Mouse (Mus musculus) MEL (cell line): ENCODE measurements around the gene Ephx1. TPM values are rescaled to one million over a fixed set of nuclear protein-coding genes. Genes with fewer than 3 reads are reported as not detected.
A peak's percentile ranks its signal among the peaks of the same experiment; 100 is the strongest.

Experiments
- DNase-seq: peaks from one replicate; pipeline ENCODE4 v3.0.0; 2011; ENCODE audit warnings: low read depth, low spot score
- H3K27ac ChIP-seq: 2 replicates; pipeline ENCODE4 v1.5.1; 2012; ENCODE audit warnings: low read depth, mild to moderate bottlenecking, control low read depth, low read length, moderate library complexity; ENCODE audit not compliant: control insufficient read depth
- H3K27me3 ChIP-seq, 2 experiments: fragments of 150-350 bp in 1 of 2; sonication (generic) in 1 of 2; 2 replicates each; pipeline ENCODE4 v1.6.1; 2012; ENCODE audit warnings: low read length in 2 of 2, mild to moderate bottlenecking in 2 of 2, improper control_type of control experiment in 1 of 2, moderate library complexity in 1 of 2; ENCODE audit not compliant: insufficient read depth in 2 of 2, control insufficient read depth in 1 of 2
- H3K36me3 ChIP-seq, 2 experiments: 2 replicates each; pipeline ENCODE4 v1.6.1; 2012 to 2014; ENCODE audit warnings: low read length in 2 of 2, improper control_type of control experiment in 1 of 2, inconsistent platforms in 1 of 2, mild to moderate bottlenecking in 1 of 2; ENCODE audit not compliant: insufficient read depth in 2 of 2, control insufficient read depth in 1 of 2
- H3K4me1 ChIP-seq, 2 experiments: fragments of 150-350 bp in 1 of 2; sonication (generic) in 1 of 2; 2 replicates each; pipeline ENCODE4 v1.6.1; 2012; ENCODE audit warnings: low read length in 2 of 2, improper control_type of control experiment in 1 of 2, mild to moderate bottlenecking in 1 of 2; ENCODE audit not compliant: insufficient read depth in 2 of 2, control insufficient read depth in 1 of 2
- H3K4me3 ChIP-seq, 2 experiments: fragments of 150-350 bp in 1 of 2; sonication (generic) in 1 of 2; 2 replicates each; pipeline ENCODE4 v1.5.1; 2012; ENCODE audit warnings: low read depth in 2 of 2, low read length in 2 of 2, mild to moderate bottlenecking in 2 of 2, moderate library complexity in 2 of 2, control low read depth in 1 of 2, improper control_type of control experiment in 1 of 2; ENCODE audit not compliant: control insufficient read depth in 1 of 2, insufficient read depth in 1 of 2
- H3K79me2 ChIP-seq: 2 replicates; pipeline ENCODE4 v1.6.1; 2012; ENCODE audit warnings: mild to moderate bottlenecking, low read length, moderate library complexity; ENCODE audit not compliant: control insufficient read depth, poor library complexity, insufficient read depth
- H3K9ac ChIP-seq: 2 replicates; pipeline ENCODE4 v1.6.1; 2012; ENCODE audit warnings: low read depth, mild to moderate bottlenecking, control low read depth, low read length, moderate library complexity; ENCODE audit not compliant: control insufficient read depth, poor library complexity, severe bottlenecking
- H3K9me3 ChIP-seq: fragments of 150-350 bp; sonication (generic); replicated peaks from 2 replicates; pipeline ENCODE4 v1.6.1; 2012; ENCODE audit warnings: mild to moderate bottlenecking, low read length, improper control_type of control experiment, moderate library complexity; ENCODE audit not compliant: insufficient read depth
- BHLHE40 ChIP-seq: IDR thresholded peaks from 2 replicates; pipeline ENCODE4 v1.6.1; 2012; ENCODE audit warnings: low read depth, mild to moderate bottlenecking, inconsistent platforms, low read length, improper control_type of control experiment, borderline replicate concordance
- GABPA ChIP-seq: IDR thresholded peaks from 2 replicates; pipeline ENCODE4 v1.6.1; 2012; ENCODE audit warnings: low read depth, mild to moderate bottlenecking, inconsistent platforms, low read length, improper control_type of control experiment, moderate library complexity
- JUND ChIP-seq: IDR thresholded peaks from 2 replicates; pipeline ENCODE4 v1.6.1; 2011; ENCODE audit warnings: low read depth, mild to moderate bottlenecking, improper control_type of control experiment, low read length
- KAT2A ChIP-seq: conservative IDR thresholded peaks from 2 replicates; pipeline ENCODE4 v1.6.1; 2012; ENCODE audit warnings: low read depth, low read length, improper control_type of control experiment, inconsistent platforms
- NELFE ChIP-seq: IDR thresholded peaks from 2 replicates; pipeline ENCODE4 v1.6.1; 2011; ENCODE audit warnings: low read depth, low read length, improper control_type of control experiment
- POLR2A ChIP-seq, 2 experiments: IDR thresholded peaks; 2 replicates each; pipeline ENCODE4 v1.6.1; 2011 to 2012; ENCODE audit warnings: low read length in 2 of 2, mild to moderate bottlenecking in 2 of 2, control low read depth in 1 of 2, improper control_type of control experiment in 1 of 2, low read depth in 1 of 2, moderate library complexity in 1 of 2; ENCODE audit not compliant: control insufficient read depth in 1 of 2, insufficient read depth in 1 of 2, poor library complexity in 1 of 2
- RCOR1 ChIP-seq: IDR thresholded peaks from 2 replicates; pipeline ENCODE4 v1.6.1; 2012; ENCODE audit warnings: low read depth, mild to moderate bottlenecking, inconsistent platforms, low read length, improper control_type of control experiment
- TAL1 ChIP-seq: IDR thresholded peaks from 2 replicates; pipeline ENCODE4 v1.6.1; 2012; ENCODE audit warnings: mild to moderate bottlenecking, inconsistent platforms, low read length, moderate library complexity, mixed read lengths
- USF2 ChIP-seq, 2 experiments: IDR thresholded peaks; 2 replicates each; pipeline ENCODE4 v1.6.1; 2011 to 2012; ENCODE audit warnings: improper control_type of control experiment in 2 of 2, low read length in 2 of 2, borderline replicate concordance in 1 of 2, inconsistent platforms in 1 of 2, low read depth in 1 of 2, mild to moderate bottlenecking in 1 of 2; ENCODE audit not compliant: insufficient read depth in 1 of 2
- ZC3H11A ChIP-seq: IDR thresholded peaks from 2 replicates; pipeline ENCODE4 v1.6.1; 2012; ENCODE audit warnings: low read depth, mild to moderate bottlenecking, inconsistent platforms, low read length, improper control_type of control experiment
- ZMIZ1 ChIP-seq: IDR thresholded peaks from 2 replicates; pipeline ENCODE4 v1.6.1; 2012; ENCODE audit warnings: low read depth, mild to moderate bottlenecking, inconsistent platforms, low read length, improper control_type of control experiment, moderate library complexity
- ZNF384 ChIP-seq: IDR thresholded peaks from 2 replicates; pipeline ENCODE4 v1.6.1; 2012; ENCODE audit warnings: low read depth, mild to moderate bottlenecking, inconsistent platforms, low read length, improper control_type of control experiment
- polyA plus RNA-seq, 2 experiments: library from polyadenylated mRNA; stranded (reverse) in 1 of 2; unstranded in 1 of 2; fragments of >175 nt in 1 of 2; fragments of >200 nt in 1 of 2; gene quantifications; 2 replicates each; pipeline versions ENCODE4 v1.2.1 to v1.2.4; 2012; ENCODE audit warnings: low replicate concordance in 2 of 2, low read depth in 1 of 2; ENCODE audit not compliant: insufficient read length in 2 of 2, insufficient read depth in 1 of 2, missing spikeins in 1 of 2
- total RNA-seq: library from RNA; depleted of rRNA; stranded (reverse); fragments of 300-350 nt; gene quantifications from 2 replicates; pipeline ENCODE4 v1.2.3, GENCODE M21; 2012

The Ephx1 gene
- total and polyA plus RNA-seq, 3 experiments = 0.15 to 0.39 TPM; not detected in 1

DNA sequence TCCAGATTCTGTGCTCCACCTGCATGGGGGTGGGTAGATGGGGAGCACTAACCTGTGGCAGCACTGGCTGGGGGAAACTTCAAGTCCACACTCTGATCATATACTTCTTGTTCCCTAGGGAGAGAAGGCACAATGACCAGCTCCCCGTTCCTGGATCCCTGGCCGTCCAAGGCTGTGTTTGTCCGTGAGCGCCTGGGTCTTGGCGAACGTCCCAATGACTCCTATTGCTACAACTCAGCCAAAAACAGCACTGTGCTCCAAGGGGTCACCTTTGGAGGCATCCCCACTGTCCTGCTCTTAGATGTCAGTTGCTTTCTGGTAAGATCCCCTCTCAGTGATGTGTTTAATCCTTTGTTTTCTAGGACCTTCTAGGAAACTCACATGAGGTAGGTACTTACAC lies 74.3 kb downstream of the Ephx1 start:
- H3K4me1 ChIP-seq = peaks cover 3 to 12% of the 10 kb centered on the region in 2 experiments; a peak in 3 of 4 replicates
- TF ChIP-seq NELFE = no peak
- no peak for TF ChIP-seq GABPA
- no peak for TF ChIP-seq ZNF384
- no peak for TF ChIP-seq TAL1
- no peak for TF ChIP-seq JUND
- TF ChIP-seq RCOR1 = no peak
- TF ChIP-seq BHLHE40 = no peak
- no peak for TF ChIP-seq ZC3H11A
- TF ChIP-seq KAT2A = no peak
- no peak for TF ChIP-seq POLR2A (IDR thresholded peaks at IDR 0.05; ENCODE audit: control insufficient read depth in 1 of 2, insufficient read depth in 1 of 2, low read depth in 1 of 2, low read length in 2 of 2, poor library complexity in 1 of 2)
- no peak for TF ChIP-seq USF2 (IDR thresholded peaks at IDR 0.05; ENCODE audit: borderline replicate concordance in 1 of 2, insufficient read depth in 1 of 2, low read depth in 1 of 2, low read length in 2 of 2)

DNA sequence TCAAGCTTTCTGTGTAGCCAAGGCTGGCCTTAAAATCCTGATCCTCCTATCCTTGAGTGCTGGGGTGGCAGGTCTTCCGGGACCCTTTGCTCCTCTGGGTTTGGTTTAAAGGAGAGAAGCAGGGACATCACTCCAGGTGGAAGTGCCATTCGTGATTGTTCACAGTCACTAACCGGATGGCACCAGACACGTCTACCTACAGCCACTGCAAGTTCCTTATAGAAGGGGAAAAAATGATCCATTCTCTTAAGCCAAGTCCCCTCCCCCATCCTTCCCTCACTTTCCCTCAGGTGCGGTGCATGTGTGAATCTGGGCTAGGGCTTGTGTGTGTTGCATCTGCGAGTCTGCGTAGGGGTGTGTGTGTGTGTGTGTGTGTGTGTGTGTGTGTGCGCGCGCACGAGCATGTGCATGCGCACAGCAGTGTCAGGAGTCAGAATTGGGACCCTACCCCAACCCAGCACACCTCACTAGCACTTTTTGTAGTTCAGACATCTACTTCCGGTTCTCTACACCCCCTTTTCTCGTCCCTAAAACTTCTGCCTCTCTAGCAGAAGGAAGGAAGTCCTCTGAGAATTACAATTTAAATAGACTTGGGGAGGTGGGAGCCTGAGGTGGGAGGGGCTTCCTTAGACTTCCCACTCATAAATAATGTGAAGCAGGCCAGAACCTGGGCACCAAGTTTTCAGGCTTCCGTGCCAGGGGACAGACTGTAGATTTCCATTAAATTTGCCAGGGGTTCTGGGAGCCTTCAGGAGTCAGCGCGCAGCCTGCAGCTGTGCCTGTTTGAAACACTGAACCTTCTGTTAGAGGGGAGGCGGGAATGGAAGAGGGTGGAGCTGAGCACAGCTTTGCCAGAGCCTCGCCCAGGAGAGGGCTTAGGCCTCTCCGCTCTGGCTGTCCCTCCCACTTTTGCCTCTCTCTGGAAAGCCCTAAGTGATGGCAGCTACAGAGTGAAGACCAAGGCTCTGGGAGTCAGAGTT lies 75.4 kb downstream of the Ephx1 start:
- Histone ChIP-seq H3K9ac (no peak overlapping the region), H3K4me3 (no peak overlapping the region), H3K79me2 (peaks cover 5% of the 10 kb centered on the region; the same call in 1 of the 2 replicates), H3K27ac (no peak overlapping the region), H3K4me1 (peaks cover 3 to 16% of the 10 kb centered on the region in 2 experiments; a peak in 3 of 4 replicates), H3K36me3 (peaks cover 0 to 4% of the 10 kb centered on the region in 2 experiments; a peak in 1 of 4 replicates), H3K27me3 (no peaks in the 10 kb centered on the region), H3K9me3 (no peaks in the 10 kb centered on the region)
- no peak for TF ChIP-seq ZC3H11A
- no peak for TF ChIP-seq ZMIZ1
- DNase-seq = peak; percentile 52

More for the DNA sequence above, 74.3 kb downstream of the Ephx1 start:
- Histone ChIP-seq H3K27ac (no peak overlapping the region), H3K9me3 (no peaks in the 10 kb centered on the region), H3K79me2 (peaks cover 5% of the 10 kb centered on the region; the same call in 1 of the 2 replicates), H3K9ac (no peak overlapping the region), H3K27me3 (no peaks in the 10 kb centered on the region), H3K36me3 (peaks cover 0 to 4% of the 10 kb centered on the region in 2 experiments; a peak in 1 of 4 replicates), H3K4me3 (no peak overlapping the region)
- DNase-seq = no peak
